8 mouse cellular contexts compared by ENCODE assay signal in the genomic region with DNA sequence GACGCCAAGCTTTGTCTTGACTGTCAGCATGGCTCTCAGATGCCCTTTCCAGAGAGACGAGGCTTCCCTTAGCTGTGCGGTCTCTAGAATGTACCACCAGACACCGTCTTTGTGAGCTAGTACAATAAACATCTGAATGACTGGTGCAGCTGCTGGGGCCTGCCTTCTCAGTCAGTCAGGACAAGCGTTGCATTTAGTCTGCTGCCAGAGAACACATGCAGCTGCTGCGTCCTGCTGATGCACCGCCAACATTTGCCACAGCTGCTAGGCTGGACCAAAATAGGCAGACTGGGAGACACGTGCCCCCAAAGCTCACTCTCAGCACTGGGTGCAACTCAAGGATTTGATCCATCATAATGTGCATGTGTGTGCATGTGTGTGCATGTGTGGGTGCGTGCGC. TPM values are rescaled to one million over a fixed set of nuclear protein-coding genes. Genes with fewer than 3 reads are reported as not detected.
DNase-seq lines count a peak whose midpoint lies in the region; ATAC-seq lines count a peak whose summit lies in the region.

No protein-coding gene starts in this region.

- no peak overlapping the region for H3K4me2 ChIP-seq in embryonic facial prominence, embryonic 14.5 days (ENCODE audit: low read depth, low read length)
- H3K4me2 ChIP-seq in hindbrain, embryonic 16.5 days (ENCODE audit: low read length): no peak overlapping the region

- WGBS in embryonic facial prominence, embryonic 14.5 days: 62% methylated on average over 10 of the region's 10 CpGs
- 36% methylated on average over 10 of the region's 10 CpGs for WGBS in hindbrain, embryonic 16.5 days

- no peak overlapping the region for H3K4me3 ChIP-seq in embryonic facial prominence, embryonic 14.5 days (ENCODE audit: low read depth, low read length)
- H3K4me3 ChIP-seq in hindbrain, embryonic 16.5 days (ENCODE audit: low read length): no peak overlapping the region

- H3K36me3 ChIP-seq in embryonic facial prominence, embryonic 14.5 days (ENCODE audit: control insufficient read depth, insufficient read depth, low read length): no peaks in the 10 kb centered on the region
- no peaks in the 10 kb centered on the region for H3K36me3 ChIP-seq in hindbrain, embryonic 16.5 days (ENCODE audit: control insufficient read depth, insufficient read depth, low read length)

- peak; percentile 90 for ATAC-seq in embryonic facial prominence, embryonic 14.5 days (ENCODE audit: low read depth)
- peak; percentile 84 for ATAC-seq in hindbrain, embryonic 16.5 days

- H3K9ac ChIP-seq in embryonic facial prominence, embryonic 14.5 days (ENCODE audit: low read depth, low read length): no peak overlapping the region
- H3K9ac ChIP-seq in hindbrain, embryonic 16.5 days (ENCODE audit: low read depth, low read length): no peak overlapping the region

- no peaks in the 10 kb centered on the region for H3K9me3 ChIP-seq in embryonic facial prominence, embryonic 14.5 days (ENCODE audit: control insufficient read depth, low read length)
- no peaks in the 10 kb centered on the region for H3K9me3 ChIP-seq in hindbrain, embryonic 16.5 days (ENCODE audit: control insufficient read depth, low read length)

- DNase-seq in brain, adult 2 months (ENCODE audit: low read depth, low spot score): peak; percentile 93
- peak; percentile 88 for DNase-seq in embryonic facial prominence, embryonic 14.5 days (ENCODE audit: low spot score)
- peak; percentile 52 for DNase-seq in lung, postnatal 10 days
- DNase-seq in right cerebral cortex, postnatal 4 days: peak; percentile 29
- no peak for DNase-seq in T-cell, adult 2 months (ENCODE audit: low spot score)
- no peak for DNase-seq in kidney, adult 8-10 months
- DNase-seq in cerebellum, adult 9-10 months: no peak

- H3K27ac ChIP-seq in embryonic facial prominence, embryonic 14.5 days (replicated peaks; ENCODE audit: low read depth, low read length): 0 out of 2 replicates have a peak overlapping the region, but pooled peaks have one; percentile 56
- no peak overlapping the region for H3K27ac ChIP-seq in hindbrain, embryonic 16.5 days (ENCODE audit: low read depth, low read length)

- no peaks in the 10 kb centered on the region for H3K27me3 ChIP-seq in embryonic facial prominence, embryonic 14.5 days (replicated peaks; ENCODE audit: control insufficient read depth, insufficient read depth, low read length)
- no peaks in the 10 kb centered on the region for H3K27me3 ChIP-seq in hindbrain, embryonic 16.5 days (replicated peaks; ENCODE audit: control insufficient read depth, insufficient read depth, low read length)

- H3K4me1 ChIP-seq in embryonic facial prominence, embryonic 14.5 days (ENCODE audit: control insufficient read depth, insufficient read depth, low read length): peaks cover 8% of the 10 kb centered on the region; the same call in 1 of the 2 replicates
- no peaks in the 10 kb centered on the region; the same call in 1 of the 2 replicates for H3K4me1 ChIP-seq in hindbrain, embryonic 16.5 days (ENCODE audit: control insufficient read depth, insufficient read depth, low read depth, low read length)

RNA-seq across cellular contexts. Expression of gene Trmt5, which starts 44.5 kb away (rescaled TPM):
- polyA plus RNA-seq in embryonic facial prominence, embryonic 14.5 days (2014; fragmentation: Nextera tagmentation; extraction: Ambion mirVana): 15.4 and 20.7 TPM in 2 replicates
- polyA plus RNA-seq in hindbrain, embryonic 16.5 days (2015; fragmentation: Nextera tagmentation; extraction: Ambion mirVana): 14.1 and 14.9 TPM in 2 replicates

RNA-seq across cellular contexts. Expression of gene Slc38a6, which starts 44.6 kb away (rescaled TPM):
- 13.3 and 13.4 TPM in 2 replicates for polyA plus RNA-seq in embryonic facial prominence, embryonic 14.5 days (2014; fragmentation: Nextera tagmentation; extraction: Ambion mirVana)
- 8.5 and 11.1 TPM in 2 replicates for polyA plus RNA-seq in hindbrain, embryonic 16.5 days (2015; fragmentation: Nextera tagmentation; extraction: Ambion mirVana)

Comparison
In these comparisons a context has a peak if more than half of its experiments do, and no peak if none do; other contexts are left out.
1. DNase-seq: peak in brain, adult 2 months (single experiment), embryonic facial prominence, embryonic 14.5 days (single experiment), lung, postnatal 10 days (single experiment) and right cerebral cortex, postnatal 4 days (single experiment); none in T-cell, adult 2 months (single experiment), kidney, adult 8-10 months (0 of 2) and cerebellum, adult 9-10 months (single experiment).